Mouse (Mus musculus) T-helper 17 cell (primary cell): ENCODE data around the gene Sh3bp1.

ENCODE experiments used
- in situ Hi-C, 2 experiments: fragments of 300-600 bp; cut with MboI, MseI; formaldehyde crosslinking; loops; 1 replicate in 1 of 2; 2 replicates in 1 of 2; pipeline ENCODE4 v1.15.1; 2025; ENCODE audit warnings: high pct_unique_total_duplicates in 2 of 2

The Sh3bp1 gene

DNA sequence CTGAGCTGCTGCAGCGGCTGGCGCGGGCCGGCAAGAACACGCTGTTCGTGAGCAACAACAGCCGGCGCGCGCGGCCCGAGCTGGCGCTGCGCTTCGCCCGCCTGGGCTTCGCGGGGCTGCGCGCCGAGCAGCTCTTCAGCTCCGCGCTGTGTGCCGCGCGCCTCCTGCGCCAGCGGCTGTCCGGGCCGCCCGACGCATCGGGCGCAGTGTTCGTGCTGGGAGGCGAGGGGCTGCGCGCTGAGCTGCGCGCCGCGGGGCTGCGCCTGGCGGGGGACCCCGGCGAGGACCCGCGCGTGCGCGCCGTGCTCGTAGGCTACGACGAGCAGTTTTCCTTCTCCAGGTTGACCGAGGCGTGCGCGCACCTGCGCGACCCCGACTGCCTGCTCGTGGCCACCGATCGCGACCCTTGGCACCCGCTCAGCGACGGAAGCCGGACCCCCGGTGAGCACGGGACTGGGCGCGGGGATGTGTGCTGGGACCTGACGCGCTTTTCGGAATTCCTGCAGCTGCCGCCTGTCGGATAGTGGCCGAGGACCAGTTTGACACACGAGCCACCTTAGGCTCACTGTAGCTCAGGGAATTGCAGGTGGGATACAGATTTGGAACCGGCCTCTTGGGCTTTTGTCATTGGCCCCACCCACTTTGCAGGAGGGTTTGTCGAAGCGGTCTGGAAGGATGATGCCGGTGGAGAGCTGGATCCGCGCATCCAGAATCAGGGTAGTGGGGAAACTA is 14.7 kb downstream of the Sh3bp1 start:
- in situ Hi-C loops, result no loop called here

DNA sequence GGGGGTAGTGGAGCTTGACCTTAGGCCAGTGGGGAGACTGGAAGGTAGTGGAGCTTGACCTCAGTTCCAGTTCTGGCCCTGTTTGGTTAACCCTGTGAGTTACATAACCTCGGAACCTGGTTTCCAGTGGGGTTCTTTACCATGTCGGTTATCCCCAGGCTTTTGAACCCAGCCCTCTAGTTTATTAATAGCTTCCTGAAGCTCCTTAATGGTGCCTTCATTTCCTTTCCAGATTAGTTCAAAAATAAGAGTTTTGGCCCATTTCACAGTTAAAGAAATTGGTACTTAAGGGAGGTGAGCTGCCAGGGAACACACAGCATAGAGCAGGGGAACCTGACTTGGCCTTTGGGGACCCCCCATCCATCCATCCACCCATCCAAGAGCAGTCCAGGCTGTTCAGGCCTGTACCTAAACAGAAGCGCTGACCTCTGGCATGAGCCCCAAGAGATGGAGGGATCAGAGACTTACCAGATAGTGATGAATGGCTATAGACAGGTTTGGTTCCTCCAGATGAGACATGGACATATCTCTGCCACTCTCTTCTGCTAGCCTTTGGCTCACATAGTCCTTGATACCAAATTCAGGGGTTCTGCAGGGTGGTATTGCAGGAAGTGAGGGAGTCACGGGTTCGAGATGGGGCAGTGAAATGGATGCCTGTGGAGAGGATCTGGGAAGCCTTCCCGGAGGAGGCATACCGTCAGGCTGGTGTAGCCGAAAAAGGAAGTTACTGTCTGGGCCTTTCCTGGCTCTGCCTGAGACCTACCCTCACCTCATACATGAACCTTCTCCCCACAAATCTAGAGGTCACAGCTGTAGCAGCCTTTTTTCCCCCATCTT is 15.5 kb downstream of the Sh3bp1 start:
- in situ Hi-C loops, result no loop called here

DNA sequence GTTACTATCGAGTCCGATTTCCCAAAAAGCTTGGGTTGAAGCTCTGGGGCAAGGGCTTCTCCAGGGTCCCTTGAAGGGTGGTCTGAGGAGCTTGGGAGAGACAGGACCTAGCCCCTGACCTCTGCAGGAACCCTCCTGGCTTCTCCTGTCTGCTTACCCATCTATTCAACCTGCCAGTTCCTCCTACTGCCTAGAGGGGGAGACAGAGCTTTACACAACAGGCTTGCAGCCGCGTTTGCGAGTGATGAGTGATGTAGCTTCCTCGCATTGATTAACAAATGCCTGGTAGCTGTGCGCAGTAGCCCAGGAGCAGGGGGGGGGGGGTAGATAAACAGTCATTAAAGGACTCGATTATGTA is 16.1 kb downstream of the Sh3bp1 start:
- in situ Hi-C loops, result no loop called here

DNA sequence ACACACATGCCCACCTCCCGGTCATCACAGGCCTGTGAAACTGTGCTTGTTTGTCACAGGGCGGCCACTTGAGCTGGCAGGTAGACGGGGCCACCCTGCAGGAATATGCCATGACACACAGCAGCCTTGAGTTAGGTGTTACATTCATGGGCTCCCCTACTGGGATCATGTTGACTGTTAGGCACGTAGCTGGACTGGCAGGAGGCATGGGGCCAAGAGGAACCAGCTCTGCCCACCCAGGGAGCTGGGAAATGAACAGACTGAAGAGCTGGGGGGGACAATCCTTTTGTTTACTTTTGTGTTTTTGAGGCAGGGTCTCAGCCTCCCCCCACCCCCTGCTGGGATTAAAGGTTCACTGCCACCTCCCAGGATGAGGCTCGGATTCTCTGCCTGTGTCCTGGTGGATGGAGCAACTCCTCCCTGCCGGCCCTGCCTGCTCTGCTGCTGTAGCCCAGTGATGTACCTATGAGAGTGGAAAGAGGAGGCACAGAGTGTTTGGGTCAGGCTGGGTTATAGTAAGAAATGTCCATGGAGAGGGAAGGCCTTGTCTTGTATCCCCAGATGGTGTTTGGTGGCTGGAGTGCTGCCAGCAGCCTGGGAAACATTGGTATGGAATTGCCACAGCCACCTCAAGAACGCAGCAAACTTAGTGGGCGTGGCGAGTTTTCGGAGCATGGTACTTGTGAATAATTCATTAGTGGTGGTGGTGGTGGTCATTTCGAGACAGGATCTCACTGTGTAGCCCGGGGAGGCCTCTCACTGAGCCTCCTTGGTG is 16.7 kb downstream of the Sh3bp1 start:
- in situ Hi-C loops, result no loop called here

DNA sequence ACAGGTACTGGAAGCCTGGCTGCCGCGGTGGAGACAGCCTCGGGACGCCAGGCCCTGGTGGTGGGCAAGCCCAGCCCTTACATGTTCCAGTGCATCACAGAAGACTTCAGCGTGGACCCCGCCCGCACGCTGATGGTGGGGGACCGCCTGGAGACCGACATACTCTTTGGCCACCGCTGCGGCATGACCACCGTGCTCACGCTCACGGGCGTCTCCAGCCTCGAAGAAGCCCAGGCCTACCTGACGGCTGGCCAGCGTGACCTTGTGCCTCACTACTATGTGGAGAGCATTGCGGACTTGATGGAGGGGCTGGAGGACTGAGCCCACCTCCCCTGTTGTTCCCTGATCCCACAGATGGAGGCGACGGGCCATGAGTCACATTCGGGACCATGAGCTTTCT is 18.6 kb downstream of the Sh3bp1 start:
- in situ Hi-C loops, result no loop called here

DNA sequence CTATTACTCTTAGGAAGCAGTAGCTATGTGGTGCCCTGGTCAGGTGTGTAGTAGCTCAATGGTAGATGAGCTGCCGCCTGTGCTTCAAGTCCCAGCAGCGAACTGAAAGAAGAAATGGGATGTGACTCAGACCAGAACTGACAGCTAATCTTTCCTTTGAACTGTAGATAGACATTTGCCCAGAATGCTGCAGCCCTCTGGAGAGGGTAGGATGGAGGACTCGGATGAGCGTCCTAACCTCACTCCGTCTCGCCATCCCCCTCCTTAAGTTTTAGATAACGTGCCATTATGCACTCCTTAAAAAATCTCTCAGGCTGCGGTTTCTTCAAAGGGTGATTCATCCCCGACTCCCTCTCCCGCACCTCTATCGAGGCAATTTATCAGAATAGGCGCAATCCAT is 20.3 kb downstream of the Sh3bp1 start:
- in situ Hi-C loops, result no loop called here

DNA sequence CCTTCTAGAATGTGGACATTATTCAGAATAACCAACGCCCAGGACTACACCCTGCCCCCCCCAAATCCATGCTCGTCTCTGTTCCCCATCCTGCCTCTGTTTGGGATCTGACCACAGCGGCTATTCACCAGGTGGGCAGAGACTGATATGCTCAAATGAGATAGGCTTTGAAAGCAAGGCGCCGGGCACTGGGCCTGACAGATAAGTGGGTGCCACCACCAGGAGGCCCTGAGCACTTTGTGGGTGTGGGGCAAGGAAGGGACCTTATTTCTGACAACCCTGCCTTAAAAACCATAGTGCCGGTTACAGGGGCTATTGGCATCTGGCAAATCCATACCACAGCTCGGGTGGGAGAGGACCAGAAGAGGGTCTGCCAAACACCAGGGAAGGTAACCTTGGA is 23.1 kb downstream of the Sh3bp1 start:
- in situ Hi-C loops, result no loop called here

DNA sequence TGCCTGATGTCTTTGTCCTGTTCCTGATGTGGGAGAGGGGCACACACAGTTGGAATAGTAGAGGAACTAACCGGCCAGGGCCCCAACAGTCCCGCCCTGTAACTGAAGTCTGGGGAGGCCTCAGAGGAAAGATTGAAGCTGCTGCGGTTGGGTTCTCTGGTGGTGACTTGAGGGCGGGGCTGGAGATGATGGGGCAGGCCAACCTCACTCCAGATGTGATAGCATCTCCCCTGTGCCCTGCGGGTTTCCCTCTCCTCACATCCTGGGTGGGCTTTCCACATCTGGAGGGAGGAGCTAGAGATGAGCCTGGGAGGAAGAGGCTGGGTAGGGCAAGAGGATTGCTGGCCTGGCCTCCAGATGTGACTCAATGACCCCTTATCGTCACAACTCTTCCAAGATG is 24.0 kb downstream of the Sh3bp1 start:
- in situ Hi-C loops, result no loop called here

DNA sequence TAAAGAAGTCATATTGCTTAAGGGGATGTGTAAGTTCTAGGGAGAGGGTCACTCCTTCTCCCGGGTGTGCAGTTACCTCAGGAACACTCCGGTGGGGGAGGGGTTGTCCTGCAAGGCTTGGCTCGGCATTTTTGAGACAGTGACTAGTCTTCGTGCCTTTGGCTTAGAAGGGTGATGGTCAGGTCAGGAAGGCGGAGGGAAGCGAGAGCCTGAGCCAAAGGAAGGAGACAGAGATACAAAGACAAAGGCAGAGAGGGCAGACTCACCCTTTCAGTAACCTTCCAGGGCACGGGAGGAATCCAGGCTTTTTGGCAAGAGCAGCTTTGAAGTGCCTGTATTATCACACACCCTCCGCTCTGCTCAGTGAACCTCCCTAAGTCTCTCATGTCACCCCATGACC is 25.6 kb downstream of the Sh3bp1 start:
- in situ Hi-C loops, result loop anchor here in 1 of 2 experiments (25.0 kb wide), 1 partner anchor 963 kb away; the partner anchor contains the start of genes Eif3d and Foxred2

DNA sequence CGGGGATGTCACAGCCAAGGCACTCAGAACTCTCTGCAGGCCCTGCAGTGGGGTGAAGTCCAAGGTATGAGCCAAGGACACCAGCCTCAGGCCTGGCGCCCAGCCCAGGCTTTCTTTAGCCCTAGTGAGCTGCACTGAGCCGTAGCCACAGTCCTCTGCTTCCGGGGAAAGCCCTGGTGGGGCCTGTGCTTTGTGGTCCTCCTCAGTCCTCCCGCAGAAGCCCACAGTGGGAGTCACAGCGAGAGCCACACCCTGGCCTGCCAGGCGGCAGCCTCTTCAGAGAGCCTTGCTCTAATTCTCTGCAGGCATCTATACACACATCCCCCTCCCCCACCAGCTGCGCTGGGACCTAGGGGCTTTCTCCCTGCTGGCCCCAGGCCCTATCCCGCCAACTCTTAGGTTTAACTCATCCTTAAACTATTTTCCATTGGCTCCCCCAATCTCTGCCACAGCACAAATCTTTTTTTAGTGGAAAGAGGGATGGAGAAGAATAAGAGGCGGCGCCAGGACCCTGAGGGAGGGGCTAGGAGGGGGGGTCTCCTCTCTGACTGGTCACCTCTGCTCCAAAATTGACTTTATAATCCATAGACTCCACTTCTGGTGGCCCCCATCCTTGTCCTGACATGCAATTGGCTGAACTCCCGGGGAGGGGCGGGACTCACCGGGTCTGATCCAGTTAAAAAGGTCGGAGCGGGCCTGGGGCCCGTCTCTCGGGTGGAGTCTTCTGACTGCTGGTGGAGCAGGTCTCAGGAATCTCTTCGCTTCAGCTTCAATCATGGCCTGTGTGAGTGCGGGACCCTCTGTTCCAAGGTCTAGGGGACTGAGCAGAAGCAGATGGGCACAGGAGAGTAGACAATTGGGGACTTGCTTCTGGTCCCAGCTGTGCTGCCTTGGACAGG is 26.7 kb downstream of the Sh3bp1 start, which contains the start of gene Lgals1:
Gene Lgals1, plus strand, starts transcription at position 705 of the 899 bp plus-strand sequence.
- in situ Hi-C loops, result loop anchor here in 1 of 2 experiments (25.0 kb wide), 1 partner anchor 964 kb away; the partner anchor contains the start of genes Eif3d and Foxred2

DNA sequence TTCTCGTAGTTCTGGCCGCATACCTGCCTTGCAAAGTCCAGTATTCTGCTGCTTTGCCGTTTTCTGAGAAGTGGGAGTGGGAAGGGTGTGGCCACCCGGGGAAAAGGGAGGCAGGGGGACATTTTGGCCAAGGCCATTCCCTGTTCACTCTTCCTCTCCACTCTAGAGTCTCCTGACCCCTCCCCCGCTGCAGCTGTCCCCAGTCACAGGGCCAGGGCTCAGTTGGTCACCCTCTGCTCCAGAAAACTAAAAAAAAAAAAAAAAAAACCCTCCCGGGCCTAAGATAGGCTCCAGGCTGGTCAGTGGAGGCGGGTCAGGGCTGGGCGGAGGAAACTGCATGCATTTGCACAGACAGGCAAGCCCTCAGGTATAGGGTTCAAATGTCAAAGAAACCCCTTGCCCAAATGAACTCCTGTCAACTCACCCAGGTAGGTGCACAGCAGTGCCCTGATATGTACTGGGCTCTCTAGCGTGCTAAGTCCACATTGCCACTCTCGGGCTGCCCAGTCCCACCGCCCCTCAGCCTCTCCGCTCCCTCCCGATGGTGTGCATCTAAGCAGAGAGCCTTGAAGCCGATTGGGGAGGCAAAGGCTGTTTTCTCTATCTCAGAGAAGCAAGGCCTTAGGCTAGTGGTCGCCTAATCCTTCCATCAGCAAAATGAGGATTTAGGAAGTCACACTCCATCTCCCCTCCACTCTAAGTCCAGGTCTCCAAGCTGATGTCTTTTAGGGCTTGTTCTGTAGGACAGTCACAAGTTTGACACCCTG is 27.6 kb downstream of the Sh3bp1 start:
- in situ Hi-C loops, result loop anchor here in 1 of 2 experiments (25.0 kb wide), 1 partner anchor 965 kb away; the partner anchor contains the start of genes Eif3d and Foxred2

DNA sequence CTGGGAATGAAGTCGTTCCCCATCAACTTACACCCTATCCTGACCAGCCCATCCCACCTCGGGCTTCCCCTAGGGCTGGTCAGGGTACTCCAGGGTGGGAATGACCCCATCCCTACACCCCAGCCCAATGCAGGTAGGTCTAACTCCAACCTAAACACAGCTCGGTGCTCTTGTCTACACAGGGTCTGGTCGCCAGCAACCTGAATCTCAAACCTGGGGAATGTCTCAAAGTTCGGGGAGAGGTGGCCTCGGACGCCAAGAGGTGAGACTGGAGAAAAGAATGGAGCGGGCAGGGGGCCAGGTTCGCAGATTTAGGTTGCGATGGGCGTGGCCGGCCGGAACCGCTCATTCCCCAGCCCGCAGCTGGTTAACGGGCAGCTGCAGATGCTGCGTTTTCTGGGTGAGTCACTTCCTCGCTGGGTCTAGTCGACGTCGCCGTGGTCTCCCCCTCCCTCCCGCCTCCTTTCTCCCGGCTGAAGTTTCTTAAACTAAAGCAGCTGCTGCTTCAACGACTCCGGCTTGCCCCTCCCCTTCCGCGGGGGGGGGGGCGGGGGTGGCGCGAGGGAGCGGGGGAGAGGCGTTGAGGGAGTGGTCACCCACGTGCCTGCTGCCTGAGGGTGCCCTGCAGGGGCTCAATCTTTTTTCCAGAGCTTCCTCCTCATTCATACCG is 28.4 kb downstream of the Sh3bp1 start:
- in situ Hi-C loops, result loop anchor here in 1 of 2 experiments (25.0 kb wide), 1 partner anchor 966 kb away; the partner anchor contains the start of genes Eif3d and Foxred2

DNA sequence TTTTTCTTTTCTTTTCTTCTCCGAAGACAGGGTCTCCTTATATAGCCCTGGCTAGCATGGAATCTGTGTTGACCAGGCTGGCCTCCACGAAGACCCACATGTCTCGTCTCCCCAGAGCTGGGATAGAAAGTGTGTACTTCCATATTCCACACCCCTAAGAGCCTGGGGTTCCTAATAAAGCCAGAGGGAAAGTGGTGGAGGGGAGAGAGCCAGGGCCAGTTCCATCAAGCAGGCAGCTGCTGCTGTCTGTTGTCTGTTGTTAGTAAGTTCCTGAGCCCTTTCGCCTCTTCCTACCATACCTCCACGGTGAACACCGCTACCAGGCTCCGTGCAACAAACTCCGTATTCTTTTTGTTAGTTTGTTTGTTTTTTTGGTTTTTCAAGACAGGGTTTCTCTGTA is 29.0 kb downstream of the Sh3bp1 start:
- in situ Hi-C loops, result loop anchor here in 1 of 2 experiments (25.0 kb wide), 1 partner anchor 966 kb away; the partner anchor contains the start of genes Eif3d and Foxred2

DNA sequence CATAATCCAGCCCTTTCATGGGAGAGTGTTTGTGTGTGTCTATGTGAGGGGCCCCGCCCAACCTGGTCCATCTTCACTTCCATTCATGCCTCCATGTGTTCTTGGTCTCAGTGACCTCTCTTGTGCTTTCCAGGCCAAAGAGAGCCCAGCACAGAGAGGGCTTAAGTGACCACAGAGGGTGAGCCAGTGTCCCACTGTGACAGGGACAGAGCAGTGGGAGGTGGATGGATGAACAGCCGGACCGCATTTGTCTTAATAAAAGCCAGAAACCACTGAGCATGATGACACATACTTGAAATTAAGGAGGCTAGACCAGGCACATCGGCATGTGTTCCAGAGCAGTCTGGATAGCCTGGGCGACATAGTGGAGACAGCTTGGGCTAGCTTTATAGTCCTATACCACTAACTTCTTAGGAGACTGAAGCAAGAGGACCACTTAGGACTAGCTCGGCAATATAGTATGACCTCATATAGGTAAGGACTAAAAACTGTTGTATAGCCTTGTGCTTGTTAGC is 30.7 kb downstream of the Sh3bp1 start:
- in situ Hi-C loops, result loop anchor here in 1 of 2 experiments (25.0 kb wide), 1 partner anchor 968 kb away; the partner anchor contains the start of genes Eif3d and Foxred2

DNA sequence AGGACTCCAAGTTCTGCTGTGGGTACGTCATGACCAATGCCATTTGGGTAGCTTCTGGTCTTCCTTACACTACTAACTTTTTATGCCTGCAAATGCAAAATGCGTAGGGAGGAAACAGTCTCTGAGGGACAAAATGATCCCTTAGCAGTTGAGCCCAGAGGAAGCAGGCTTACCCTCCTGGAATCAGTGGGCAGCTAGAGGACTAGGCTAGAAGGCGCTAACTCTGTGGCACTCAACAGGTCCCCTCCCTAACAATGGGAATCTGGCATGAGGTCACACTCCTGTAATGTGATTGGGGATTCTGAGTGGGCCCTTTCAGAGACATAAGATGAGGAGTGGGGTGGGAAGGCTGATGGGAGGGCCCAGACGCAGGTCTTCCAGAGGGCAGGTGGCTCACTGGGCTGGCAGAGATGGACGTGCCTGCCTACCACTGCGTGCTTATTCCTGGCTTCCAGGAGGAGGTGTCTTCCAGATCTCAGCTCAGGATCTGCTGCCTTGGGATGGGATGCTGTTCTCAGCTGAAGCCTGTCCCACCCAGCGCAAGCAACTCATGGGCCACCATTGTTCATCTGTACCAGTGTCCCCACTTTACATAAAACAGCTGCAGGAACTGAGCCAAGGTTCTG is 31.3 kb downstream of the Sh3bp1 start:
- in situ Hi-C loops, result loop anchor here in 1 of 2 experiments (25.0 kb wide), 1 partner anchor 969 kb away; the partner anchor contains the start of genes Eif3d and Foxred2

DNA sequence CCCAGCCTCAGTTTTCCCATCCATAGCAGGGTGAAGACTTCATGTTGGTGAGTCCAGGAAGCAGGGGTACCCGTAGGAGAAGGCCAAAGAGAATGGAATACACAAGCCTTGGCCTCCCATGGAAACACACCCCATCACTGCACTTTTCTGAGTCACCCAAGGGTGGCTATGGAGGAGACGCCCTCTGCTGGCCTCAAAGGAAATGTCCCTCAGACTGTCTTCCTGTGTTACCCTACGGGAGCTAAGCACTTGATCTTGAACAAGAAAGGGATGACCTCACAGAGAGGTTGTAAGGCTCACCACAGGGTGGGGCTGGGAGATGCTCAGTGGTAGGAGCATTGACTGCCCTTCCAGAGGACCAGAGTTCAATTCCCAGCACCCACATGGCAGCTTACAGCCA is 32.0 kb downstream of the Sh3bp1 start:
- in situ Hi-C loops, result loop anchor here in 1 of 2 experiments (25.0 kb wide), 1 partner anchor 969 kb away; the partner anchor contains the start of genes Eif3d and Foxred2

DNA sequence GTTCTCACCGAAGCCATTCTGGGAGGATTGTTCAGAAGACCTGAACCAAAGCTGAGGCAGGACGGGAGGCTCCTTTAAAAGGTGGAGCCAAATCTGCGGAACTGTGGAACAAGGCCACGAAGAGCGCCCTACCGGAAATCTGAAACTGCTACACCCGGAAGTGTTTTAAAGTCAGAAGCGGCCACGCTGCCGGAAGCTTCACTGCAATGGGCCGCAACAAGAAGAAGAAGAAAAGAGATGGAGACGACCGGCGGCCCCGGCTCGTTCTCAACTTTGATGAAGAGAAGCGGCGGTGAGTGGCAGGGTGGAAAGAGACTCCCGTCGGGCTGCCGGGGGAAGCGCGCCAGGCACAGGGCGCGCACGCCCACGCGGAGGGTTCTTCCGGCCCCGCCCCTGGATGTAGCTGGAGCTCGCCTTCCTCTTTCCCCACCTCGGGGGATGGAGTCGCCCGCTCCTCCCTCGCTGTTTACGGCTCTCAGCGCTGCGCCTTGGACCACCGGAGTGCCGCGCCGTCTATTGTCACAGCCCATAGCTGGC is 35.3 kb downstream of the Sh3bp1 start, which contains the start of gene Nol12:
Gene Nol12, plus strand, starts transcription at position 150 of the 537 bp plus-strand sequence.
- in situ Hi-C loops, result loop anchor here in 1 of 2 experiments (25.0 kb wide), 1 partner anchor 973 kb away; the partner anchor contains the start of genes Eif3d and Foxred2
